Mouse (Mus musculus): ENCODE results near the gene Cdh24. TPM values are rescaled to one million over a fixed set of nuclear protein-coding genes. Genes with fewer than 3 reads are reported as not detected.

Gene Cdh24
- polyA plus RNA-seq, 1 experiment, result 4.3 TPM

GRCm38 (mm10) chr14:54583681-54584338 is 57.4 kb downstream of the Cdh24 start:
- Histone ChIP-seq H3ac (ENCODE audit: control insufficient read depth, insufficient read length) (no peak overlapping the region), H3K4me3 (no peak overlapping the region), H3K4me2 (ENCODE audit: low read depth) (no peak overlapping the region), H3K27me3 (ENCODE audit: control insufficient read depth, insufficient read depth, insufficient read length) (no peaks in the 10 kb centered on the region), H3K36me3 (ENCODE audit: control insufficient read depth, insufficient read depth) (peaks cover 5% of the 10 kb centered on the region), H3K79me2 (ENCODE audit: control insufficient read depth, insufficient read depth) (no peaks in the 10 kb centered on the region)
- TF ChIP-seq POLR2AphosphoS2 (IDR thresholded peaks at IDR 0.05; ENCODE audit: insufficient read length, low read depth), result no peak
- no peak for TF ChIP-seq MYOD1 (IDR thresholded peaks at IDR 0.05; ENCODE audit: control insufficient read depth in 1 of 3, insufficient read length in 2 of 3, low read depth in 2 of 3)
- TF ChIP-seq TCF12 (IDR thresholded peaks at IDR 0.05; ENCODE audit: insufficient read depth, poor library complexity, severe bottlenecking), result no peak
- no peak for TF ChIP-seq CEBPB (IDR thresholded peaks at IDR 0.05; ENCODE audit: insufficient read depth, poor library complexity, severe bottlenecking)
- TF ChIP-seq POLR2A (IDR thresholded peaks at IDR 0.05; ENCODE audit: insufficient read length, low read depth), result no peak
- TF ChIP-seq USF1 (IDR thresholded peaks at IDR 0.05; ENCODE audit: low read depth), result no peak
- TF ChIP-seq SRF (IDR thresholded peaks at IDR 0.05; ENCODE audit: control insufficient read depth, insufficient read length, low read depth), result no peak
- TF ChIP-seq TCF3 (IDR thresholded peaks at IDR 0.05; ENCODE audit: insufficient read length, low read depth), result no peak
- TF ChIP-seq MAX (IDR thresholded peaks at IDR 0.05; ENCODE audit: low read depth), result no peak
- no peak for TF ChIP-seq REST (IDR thresholded peaks at IDR 0.05; ENCODE audit: insufficient read depth, insufficient read length)
- no peak for TF ChIP-seq MYOG (IDR thresholded peaks at IDR 0.05; ENCODE audit: control insufficient read depth in 1 of 3, insufficient read depth in 1 of 3, insufficient read length in 2 of 3, low read depth in 2 of 3)
- TF ChIP-seq E2F4 (IDR thresholded peaks at IDR 0.05; ENCODE audit: insufficient read depth), result no peak

GRCm38 (mm10) chr14:54582536-54582935 is 58.6 kb downstream of the Cdh24 start:
- H3K4me3 ChIP-seq, result no peak overlapping the region
- H3K79me2 ChIP-seq (ENCODE audit: control insufficient read depth, insufficient read depth), result no peaks in the 10 kb centered on the region

More at GRCm38 (mm10) chr14:54582536-54582935, 58.6 kb downstream of the Cdh24 start:
- TF ChIP-seq MYOG (IDR thresholded peaks at IDR 0.05; ENCODE audit: control insufficient read depth in 1 of 3, insufficient read depth in 1 of 3, insufficient read length in 2 of 3, low read depth in 2 of 3), result no peak
- no peak for TF ChIP-seq CEBPB (IDR thresholded peaks at IDR 0.05; ENCODE audit: insufficient read depth, poor library complexity, severe bottlenecking)
- TF ChIP-seq SRF (IDR thresholded peaks at IDR 0.05; ENCODE audit: control insufficient read depth, insufficient read length, low read depth), result no peak
- no peak for TF ChIP-seq POLR2A (IDR thresholded peaks at IDR 0.05; ENCODE audit: insufficient read length, low read depth)
- TF ChIP-seq TCF12 (IDR thresholded peaks at IDR 0.05; ENCODE audit: insufficient read depth, poor library complexity, severe bottlenecking), result no peak
- no peak for TF ChIP-seq E2F4 (IDR thresholded peaks at IDR 0.05; ENCODE audit: insufficient read depth)
- TF ChIP-seq MAX (IDR thresholded peaks at IDR 0.05; ENCODE audit: low read depth), result no peak
- no peak for TF ChIP-seq USF1 (IDR thresholded peaks at IDR 0.05; ENCODE audit: low read depth)
- TF ChIP-seq POLR2AphosphoS2 (IDR thresholded peaks at IDR 0.05; ENCODE audit: insufficient read length, low read depth), result no peak
- TF ChIP-seq REST (IDR thresholded peaks at IDR 0.05; ENCODE audit: insufficient read depth, insufficient read length), result no peak
- no peak for TF ChIP-seq TCF3 (IDR thresholded peaks at IDR 0.05; ENCODE audit: insufficient read length, low read depth)
- no peak for TF ChIP-seq MYOD1 (IDR thresholded peaks at IDR 0.05; ENCODE audit: control insufficient read depth in 1 of 3, insufficient read length in 2 of 3, low read depth in 2 of 3)
- Histone ChIP-seq H3K36me3 (ENCODE audit: control insufficient read depth, insufficient read depth) (peaks cover 5% of the 10 kb centered on the region), H3K27me3 (ENCODE audit: control insufficient read depth, insufficient read depth, insufficient read length) (no peaks in the 10 kb centered on the region), H3K4me2 (ENCODE audit: low read depth) (no peak overlapping the region), H3ac (ENCODE audit: control insufficient read depth, insufficient read length) (no peak overlapping the region)

Other genes starting within 250 kb of the Cdh24 start
- gene Slc7a7, start 223.6 kb downstream of the Cdh24 start, polyA plus RNA-seq (2012; fragmentation: generic; extraction: Trizol), result 6.8 TPM
- gene Mrpl52, start 214.5 kb downstream of the Cdh24 start, polyA plus RNA-seq (2012; fragmentation: generic; extraction: Trizol), result 483 TPM
- 108 TPM for gene Mmp14, start 209.8 kb downstream of the Cdh24 start, polyA plus RNA-seq (2012; fragmentation: generic; extraction: Trizol)
- 81.8 TPM for gene Lrp10, start 177.2 kb downstream of the Cdh24 start, polyA plus RNA-seq (2012; fragmentation: generic; extraction: Trizol)
- gene Rem2, start 165.3 kb downstream of the Cdh24 start, polyA plus RNA-seq (2012; fragmentation: generic; extraction: Trizol), result 0.20 TPM
- gene Prmt5, start 123.8 kb downstream of the Cdh24 start, polyA plus RNA-seq (2012; fragmentation: generic; extraction: Trizol), result 140 TPM
- gene Haus4, start 86.7 kb downstream of the Cdh24 start, polyA plus RNA-seq (2012; fragmentation: generic; extraction: Trizol), result 23.5 TPM
- gene Ajuba, start 63.8 kb downstream of the Cdh24 start, polyA plus RNA-seq (2012; fragmentation: generic; extraction: Trizol), result 30.8 TPM
- 7.3 TPM for gene 4931414P19Rik, start 35.4 kb downstream of the Cdh24 start, polyA plus RNA-seq (2012; fragmentation: generic; extraction: Trizol)
- 416 TPM for gene Psmb5, start 23.3 kb downstream of the Cdh24 start, polyA plus RNA-seq (2012; fragmentation: generic; extraction: Trizol)
- gene Psmb11, start 19.9 kb downstream of the Cdh24 start, polyA plus RNA-seq (2012; fragmentation: generic; extraction: Trizol), result not detected
- not detected for gene Gm17606, start 412 bp downstream of the Cdh24 start, polyA plus RNA-seq (2012; fragmentation: generic; extraction: Trizol)
- gene 1700123O20Rik, start 44.9 kb upstream of the Cdh24 start, polyA plus RNA-seq (2012; fragmentation: generic; extraction: Trizol), result 36.3 TPM
- gene Acin1, start 45.6 kb upstream of the Cdh24 start, polyA plus RNA-seq (2012; fragmentation: generic; extraction: Trizol), result 77.3 TPM
- 0.04 TPM for gene Gm29776, start 57.5 kb upstream of the Cdh24 start, polyA plus RNA-seq (2012; fragmentation: generic; extraction: Trizol)
- gene Cebpe, start 70.8 kb upstream of the Cdh24 start, polyA plus RNA-seq (2012; fragmentation: generic; extraction: Trizol), result not detected
- gene Slc7a8, start 140.6 kb upstream of the Cdh24 start, polyA plus RNA-seq (2012; fragmentation: generic; extraction: Trizol), result not detected
- not detected for gene Rnf212b, start 172.8 kb upstream of the Cdh24 start, polyA plus RNA-seq (2012; fragmentation: generic; extraction: Trizol)
- 2.5 TPM for gene Homez, start 229.6 kb upstream of the Cdh24 start, polyA plus RNA-seq (2012; fragmentation: generic; extraction: Trizol)
- gene Ppp1r3e, start 236.2 kb upstream of the Cdh24 start, polyA plus RNA-seq (2012; fragmentation: generic; extraction: Trizol), result 0.71 TPM
- gene Bcl2l2, start 242.0 kb upstream of the Cdh24 start, polyA plus RNA-seq (2012; fragmentation: generic; extraction: Trizol), result 20.5 TPM
- gene Gm20521, start 242.1 kb upstream of the Cdh24 start, polyA plus RNA-seq (2012; fragmentation: generic; extraction: Trizol), result 0.47 TPM